Mouse (Mus musculus): Measurements from ENCODE around the gene Pigh.

The Pigh gene

DNA sequence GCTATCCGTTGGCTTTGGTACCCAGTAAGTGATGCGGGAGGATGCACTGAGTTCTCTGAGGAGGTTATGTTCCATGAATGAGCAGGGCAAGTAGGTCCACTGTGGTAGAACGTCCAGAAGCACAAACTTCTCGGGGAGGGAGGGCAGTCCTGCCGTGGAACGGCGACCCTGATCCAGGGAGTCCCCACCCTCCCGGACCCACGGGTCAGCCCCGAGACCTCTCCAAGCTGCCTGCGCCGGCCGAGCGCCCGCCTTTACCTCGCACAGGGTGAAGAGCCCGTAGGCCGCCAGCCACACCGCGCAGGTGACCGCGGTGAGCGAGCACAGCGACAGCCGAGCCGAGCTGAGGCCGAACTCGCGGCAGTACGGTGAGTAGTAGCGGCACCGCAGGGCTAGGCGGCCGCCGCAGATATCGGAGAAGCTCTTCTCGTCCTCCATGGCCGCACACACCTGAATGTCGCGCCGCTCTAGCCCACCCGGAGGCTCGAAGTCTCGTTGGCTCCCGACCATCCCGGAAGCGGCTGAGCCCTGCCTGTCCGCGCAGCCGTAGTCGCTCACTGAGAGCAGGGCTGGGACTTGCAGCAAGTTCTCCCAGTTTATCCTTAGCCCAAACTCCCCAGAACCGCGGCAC is at the start of gene Pigh:
Pigh (minus strand) TSS at position 470 of the 631 bp plus-strand sequence.
- in situ Hi-C loops (cut with MboI; ENCODE audit: unreplicated experiment in 2 of 2) = loop anchor here (5.0 to 25.0 kb wide), 2 partner anchors 62 to 1302 kb away; partner anchors contain the start of gene Plekhh1 (in 1 of the 2)

DNA sequence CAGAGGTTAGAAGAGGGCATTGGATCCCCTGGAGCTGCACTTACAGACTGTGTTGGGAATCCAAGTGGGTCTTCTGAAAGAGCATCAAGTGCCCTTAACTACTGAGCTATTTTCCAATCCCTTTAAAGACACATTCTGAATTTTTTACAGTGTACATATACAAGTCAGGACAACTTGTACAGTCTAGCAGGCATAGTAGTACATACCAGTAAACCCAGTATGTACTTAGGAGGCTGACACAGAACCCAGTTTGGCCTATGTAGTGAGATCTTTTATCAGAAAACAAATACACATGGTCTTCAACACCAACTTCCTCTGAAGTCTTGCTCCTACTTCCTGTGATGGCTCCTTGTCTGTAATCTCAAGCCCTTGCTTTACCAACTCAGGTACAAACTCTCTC is 49.5 kb upstream of the Pigh start:
- in situ Hi-C loops (cut with MboI; ENCODE audit: unreplicated experiment in 2 of 2) = no loop called here

DNA sequence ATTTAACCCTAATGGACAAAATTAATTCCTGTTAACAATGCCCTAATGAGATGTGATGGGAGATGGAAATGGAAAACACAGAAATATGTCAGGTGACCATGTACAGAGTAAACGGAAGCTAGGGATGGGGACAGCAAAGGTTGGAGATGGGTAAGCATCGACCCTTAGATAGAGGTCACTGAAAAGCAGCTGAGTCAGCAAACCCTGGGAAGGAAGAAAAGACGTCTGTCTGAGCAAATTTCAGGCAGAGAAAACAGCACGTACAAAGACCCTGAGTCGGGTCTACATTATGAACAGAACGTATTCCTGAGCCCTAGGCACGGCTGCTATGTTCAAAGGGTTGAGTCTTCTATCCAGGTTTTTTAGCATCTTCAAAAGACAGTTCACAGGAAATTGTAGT is 47.5 kb upstream of the Pigh start:
- in situ Hi-C loops (cut with MboI; ENCODE audit: unreplicated experiment in 2 of 2) = no loop called here

DNA sequence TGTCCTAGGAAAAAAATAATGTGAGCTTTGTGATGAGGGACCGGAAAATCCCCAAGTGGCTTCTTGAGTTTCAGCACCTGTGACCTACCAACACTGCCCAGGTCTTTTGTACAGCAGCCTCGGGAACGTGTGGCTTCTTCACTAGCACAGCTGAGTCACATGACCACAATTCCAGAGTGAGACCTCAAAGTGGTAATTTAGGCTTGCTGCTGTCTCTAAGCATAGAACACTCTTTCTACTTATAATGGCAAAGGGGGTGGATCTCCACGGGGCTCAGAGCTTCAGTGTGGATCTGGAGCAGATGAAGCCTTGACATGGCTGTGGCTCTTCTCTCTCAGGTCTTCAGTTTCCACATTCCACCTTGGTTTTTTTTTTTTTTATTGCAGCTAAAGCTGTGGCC is 45.7 kb upstream of the Pigh start:
- in situ Hi-C loops (cut with MboI; ENCODE audit: unreplicated experiment in 2 of 2) = no loop called here

DNA sequence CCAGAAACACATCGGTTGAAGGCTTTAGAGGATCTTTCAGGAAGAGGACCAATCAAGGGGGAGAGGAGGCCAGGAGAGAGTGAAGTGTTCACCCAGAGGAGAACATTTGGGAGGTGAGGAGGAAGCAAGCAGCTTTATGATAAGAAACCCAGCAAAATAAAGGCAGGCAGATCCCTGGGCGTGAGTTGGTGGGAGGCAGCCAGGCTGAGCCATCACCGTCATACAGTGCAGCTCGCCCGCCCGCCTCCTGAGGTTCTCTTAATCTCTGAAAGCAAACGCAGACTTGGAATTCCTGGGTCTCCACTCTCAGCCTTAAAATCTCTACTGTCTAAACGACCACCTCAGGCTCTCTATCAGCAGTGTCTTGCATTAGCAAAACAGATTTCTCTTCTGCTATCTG is 45.2 kb upstream of the Pigh start:
- in situ Hi-C loops (cut with MboI; ENCODE audit: unreplicated experiment in 2 of 2) = no loop called here

DNA sequence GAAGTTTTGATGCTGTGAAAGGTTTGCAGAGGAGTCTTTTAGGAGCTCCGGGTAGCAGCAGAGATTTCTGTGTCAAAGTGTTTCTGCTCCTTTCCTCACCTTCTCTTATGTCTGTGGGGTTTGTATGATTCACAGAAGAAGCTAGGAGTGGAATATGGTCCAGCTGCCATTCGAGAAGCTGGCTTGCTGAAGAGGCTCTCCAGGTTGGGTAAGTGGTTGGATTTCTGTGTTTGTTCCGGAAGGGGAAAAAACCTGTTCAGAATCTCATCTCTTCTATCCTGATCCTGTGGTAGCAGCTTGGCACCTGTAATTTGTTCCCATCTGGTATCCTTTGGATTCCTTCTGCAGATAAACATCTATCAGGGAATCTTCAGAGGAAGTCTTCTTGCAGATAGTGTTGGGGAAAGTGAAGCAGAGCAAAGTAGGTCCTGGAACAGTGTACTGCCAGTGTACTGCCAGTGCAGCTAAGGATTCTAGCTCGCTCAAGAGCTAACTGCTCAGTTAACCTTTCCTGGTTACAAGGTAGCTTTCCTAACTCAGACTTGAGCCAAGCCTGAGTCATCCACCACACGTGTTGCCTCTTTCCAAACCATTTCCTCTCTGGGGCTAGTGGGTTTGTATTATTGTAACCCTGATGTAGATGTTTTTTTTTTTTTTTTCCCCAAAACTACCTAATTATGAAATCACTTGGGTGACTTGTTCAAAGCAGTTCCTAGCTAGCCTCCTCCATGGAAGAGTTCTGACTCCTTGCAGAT is 42.4 kb upstream of the Pigh start:
- in situ Hi-C loops (cut with MboI; ENCODE audit: unreplicated experiment in 2 of 2) = no loop called here

DNA sequence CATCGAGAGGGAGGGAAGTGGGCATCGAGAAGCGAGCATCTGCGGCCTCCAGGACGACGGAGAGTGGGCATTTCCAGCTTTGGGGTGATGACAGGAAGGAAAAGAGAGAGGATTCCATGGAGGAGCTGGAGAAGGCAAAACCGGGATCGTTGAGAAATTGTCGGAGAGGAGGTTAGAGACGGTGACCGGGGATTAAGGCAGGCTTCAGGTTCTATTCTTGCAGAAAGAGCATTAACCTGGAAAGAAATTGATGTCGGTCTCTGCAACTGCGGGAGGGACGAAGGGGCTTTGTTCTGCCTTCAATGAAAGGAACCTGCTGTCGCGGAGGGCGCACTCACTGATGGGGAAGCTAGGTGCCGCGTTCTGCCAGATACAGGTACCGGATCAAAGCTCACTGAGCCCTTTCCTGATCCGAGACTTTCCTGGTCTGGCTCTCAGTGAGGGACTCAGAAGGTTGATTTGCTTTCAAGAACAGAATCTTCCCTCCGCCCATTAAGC is 41.8 kb upstream of the Pigh start:
- in situ Hi-C loops (cut with MboI; ENCODE audit: unreplicated experiment in 2 of 2) = no loop called here

DNA sequence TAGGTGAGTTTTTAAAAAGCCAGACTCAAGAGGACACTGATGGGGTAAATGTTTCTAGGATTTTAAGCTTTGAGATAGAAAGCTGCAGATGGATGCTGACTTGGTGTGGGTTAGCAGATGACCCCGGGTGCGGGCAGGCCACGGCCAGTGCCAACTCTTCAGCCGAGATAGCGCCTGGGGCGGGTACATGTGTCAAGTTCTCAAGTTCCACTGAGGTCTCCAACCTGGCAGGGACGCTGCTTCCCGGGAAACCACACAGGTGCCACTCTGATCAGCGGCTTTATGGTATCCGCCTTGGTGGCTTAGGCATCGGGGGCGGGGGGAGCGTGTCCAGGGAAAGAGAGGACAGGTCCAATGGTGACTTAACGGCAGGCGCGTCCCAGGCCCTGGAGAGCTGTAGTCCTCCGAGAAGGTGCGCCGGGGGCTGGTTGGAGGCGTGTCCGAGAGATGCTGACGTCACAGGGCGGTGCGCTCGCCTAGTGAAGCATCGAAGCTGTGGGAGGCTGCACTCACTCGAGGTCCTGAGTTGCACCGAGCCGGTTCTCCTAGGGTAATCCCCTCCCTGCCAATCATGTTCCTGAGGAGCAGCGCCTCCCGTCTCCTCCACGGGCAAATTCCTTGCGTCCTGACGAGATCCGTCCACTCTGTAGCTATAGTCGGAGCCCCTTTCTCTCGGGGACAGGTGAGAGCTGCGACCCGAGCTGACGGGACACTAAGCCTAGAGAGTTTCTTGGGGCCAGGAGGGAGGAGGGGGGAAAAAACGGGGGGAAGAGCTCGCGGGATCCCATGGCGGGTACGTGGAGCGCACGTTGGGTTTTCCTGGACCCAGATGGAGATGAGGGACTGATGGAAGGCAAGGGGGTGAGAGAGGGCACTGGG is 41.1 kb upstream of the Pigh start, which contains the start of gene Arg2:
Arg2 (plus strand) TSS at position 479 of the 879 bp plus-strand sequence.
- in situ Hi-C loops (cut with MboI; ENCODE audit: unreplicated experiment in 2 of 2) = no loop called here

DNA sequence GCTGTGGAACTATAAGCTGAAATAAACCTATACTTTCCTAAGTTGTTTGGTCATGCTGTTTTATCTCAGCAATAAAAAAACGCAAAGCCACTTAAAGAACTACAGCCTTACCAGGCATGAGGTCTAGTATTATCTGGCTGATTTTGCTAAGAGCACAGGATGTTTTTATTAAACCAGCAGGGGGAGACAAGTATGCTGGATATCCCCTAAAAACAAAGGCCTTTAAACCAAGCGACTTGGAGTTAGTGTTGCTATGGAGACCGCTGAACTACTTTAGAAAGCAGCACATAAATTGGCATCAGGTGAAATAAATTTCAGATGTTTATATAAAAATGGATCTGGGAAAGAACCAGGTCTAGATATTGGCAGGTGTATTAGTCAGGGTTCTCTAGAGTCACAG is 33.4 kb upstream of the Pigh start:
- in situ Hi-C loops (cut with MboI; ENCODE audit: unreplicated experiment in 2 of 2) = loop anchor here in 1 of 2 experiments (25.0 kb wide), 1 partner anchor 1311 kb away; no protein-coding TSS in a partner anchor

DNA sequence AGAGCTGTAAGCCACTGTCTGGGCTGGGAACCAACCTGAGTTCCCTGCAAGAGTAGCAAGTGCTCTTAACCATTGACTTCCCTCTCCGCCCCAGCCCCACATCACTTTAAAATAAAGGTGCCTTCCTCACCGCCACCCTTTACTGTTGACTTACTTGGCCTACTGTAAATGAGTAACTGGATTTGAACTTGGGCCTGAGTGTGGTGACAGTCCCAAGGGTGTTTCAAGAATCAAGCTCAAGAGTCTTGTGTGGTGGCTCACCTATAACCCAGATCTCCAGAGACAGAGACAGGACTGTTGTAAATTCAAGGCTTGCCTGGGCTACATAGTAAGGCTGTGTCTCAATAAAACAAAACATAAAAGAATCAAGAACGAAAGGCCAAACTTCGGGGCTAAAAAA is 29.5 kb upstream of the Pigh start:
- in situ Hi-C loops (cut with MboI; ENCODE audit: unreplicated experiment in 2 of 2) = loop anchor here in 1 of 2 experiments (25.0 kb wide), 1 partner anchor 1307 kb away; no protein-coding TSS in a partner anchor

DNA sequence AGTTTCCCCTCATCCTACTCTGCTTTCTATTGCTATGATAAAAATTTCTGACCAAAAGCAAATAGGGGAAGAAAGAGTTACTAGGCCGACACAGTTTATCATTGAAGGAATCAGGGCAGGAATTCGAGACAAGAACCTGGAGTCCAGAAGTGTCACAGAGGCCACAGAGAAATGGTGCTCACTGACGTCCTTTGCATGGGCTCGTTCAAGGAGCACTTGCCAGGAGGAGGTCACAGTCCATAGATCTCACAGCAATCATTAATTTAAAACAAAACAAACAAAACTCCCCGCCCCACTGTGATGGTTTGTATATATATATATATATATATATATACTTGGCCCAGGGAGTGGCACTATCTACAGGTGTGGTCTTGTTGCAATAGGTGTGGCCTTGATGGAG is 15.9 kb upstream of the Pigh start:
- in situ Hi-C loops (cut with MboI; ENCODE audit: unreplicated experiment in 2 of 2) = loop anchor here (10.0 to 25.0 kb wide), 3 partner anchors 771 to 1293 kb away; no protein-coding TSS in a partner anchor

DNA sequence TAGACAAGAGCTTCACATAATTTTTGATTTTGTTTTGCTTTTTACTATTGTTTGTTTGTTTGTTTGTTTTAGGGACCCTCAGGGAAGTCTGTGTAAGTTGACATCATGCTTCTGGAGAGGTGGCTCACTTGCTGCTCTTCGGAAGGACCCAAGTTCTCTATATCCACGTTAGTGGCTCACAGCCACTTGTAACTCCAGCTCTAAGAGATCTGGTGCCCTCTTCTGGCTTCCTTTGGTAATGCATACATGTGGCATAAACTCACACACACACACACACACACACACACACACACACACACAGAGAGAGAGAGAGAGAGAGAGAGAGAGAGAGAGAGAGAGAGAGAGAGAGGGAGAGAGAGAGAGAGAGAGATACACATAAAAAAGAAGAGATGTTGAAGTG is 15.1 kb upstream of the Pigh start:
- in situ Hi-C loops (cut with MboI; ENCODE audit: unreplicated experiment in 2 of 2) = loop anchor here (10.0 to 25.0 kb wide), 3 partner anchors 770 to 1292 kb away; no protein-coding TSS in a partner anchor

DNA sequence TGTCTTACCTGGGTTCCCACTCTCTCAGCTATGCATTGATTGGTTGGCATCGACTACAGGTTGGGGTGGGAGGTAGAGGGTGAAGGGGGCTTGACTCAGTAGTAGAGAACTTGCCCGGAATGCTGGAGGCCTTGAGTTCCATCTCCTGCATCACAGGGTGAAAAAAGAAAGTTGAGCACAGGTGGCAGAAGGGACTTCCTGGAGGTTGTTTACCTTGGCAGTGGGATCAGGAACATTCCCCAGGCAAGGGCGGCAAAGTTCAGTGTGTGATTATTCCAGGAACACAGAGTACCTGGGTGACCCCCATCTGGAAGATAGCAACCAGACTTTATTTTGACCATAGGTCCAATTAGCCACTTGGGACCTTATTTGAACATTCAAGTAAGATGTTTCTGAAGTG is 14.3 kb upstream of the Pigh start:
- in situ Hi-C loops (cut with MboI; ENCODE audit: unreplicated experiment in 2 of 2) = loop anchor here (10.0 to 25.0 kb wide), 3 partner anchors 769 to 1291 kb away; no protein-coding TSS in a partner anchor

DNA sequence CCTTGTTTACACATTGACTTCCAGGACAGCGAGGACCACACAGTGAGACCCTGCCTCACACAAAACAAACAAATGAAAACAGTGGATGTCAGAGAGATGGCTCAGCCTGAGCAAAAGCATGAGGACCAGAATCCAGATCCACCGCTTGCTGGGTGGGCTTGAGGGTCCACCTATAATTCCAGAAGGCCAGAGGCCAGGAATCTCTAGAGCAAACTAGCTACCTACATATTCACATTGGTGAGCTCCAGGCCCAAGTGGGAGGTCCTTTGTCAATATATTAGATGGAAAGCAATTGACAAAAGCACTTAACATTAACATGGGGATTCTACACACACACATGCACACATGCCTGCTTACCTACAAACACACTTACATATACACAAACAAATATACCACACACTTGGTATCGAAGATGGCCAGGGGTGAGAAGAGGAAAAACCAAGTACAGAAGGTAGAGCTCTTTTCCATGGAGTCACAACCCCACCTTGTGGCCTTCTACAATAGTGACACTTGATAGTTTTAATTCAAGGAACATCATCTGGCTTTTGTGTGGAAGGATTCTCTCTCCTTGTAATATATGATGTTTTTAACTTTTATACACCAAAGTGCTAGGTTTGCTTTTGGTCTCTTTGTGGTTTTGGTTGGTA is 7.8 kb upstream of the Pigh start:
- in situ Hi-C loops (cut with MboI; ENCODE audit: unreplicated experiment in 2 of 2) = loop anchor here (5.0 to 25.0 kb wide), 4 partner anchors 180 to 1310 kb away; no protein-coding TSS in a partner anchor

DNA sequence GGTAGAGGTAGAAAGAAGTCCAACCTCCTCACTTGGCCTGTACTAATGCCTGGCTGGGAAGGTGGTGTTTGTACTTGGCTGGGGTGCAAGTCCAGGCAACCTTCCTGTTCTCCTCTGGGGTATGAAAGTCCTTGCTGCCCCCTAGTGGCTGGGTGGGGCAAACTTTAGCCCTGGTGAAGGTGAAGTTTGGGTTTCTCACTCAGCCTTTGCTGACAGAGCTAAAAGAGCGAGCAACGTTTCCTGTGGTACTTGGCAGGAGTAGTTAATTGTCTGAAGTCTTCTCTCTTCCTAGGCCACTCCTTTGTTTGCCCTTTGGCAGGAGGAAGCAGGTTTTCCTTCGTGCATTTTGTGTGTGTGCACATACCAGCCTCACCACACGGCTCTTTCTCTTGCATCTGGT is 3.1 kb upstream of the Pigh start:
- in situ Hi-C loops (cut with MboI; ENCODE audit: unreplicated experiment in 2 of 2) = loop anchor here in 1 of 2 experiments (5.0 to 25.0 kb wide), 4 partner anchors 70 to 1305 kb away; no protein-coding TSS in a partner anchor

DNA sequence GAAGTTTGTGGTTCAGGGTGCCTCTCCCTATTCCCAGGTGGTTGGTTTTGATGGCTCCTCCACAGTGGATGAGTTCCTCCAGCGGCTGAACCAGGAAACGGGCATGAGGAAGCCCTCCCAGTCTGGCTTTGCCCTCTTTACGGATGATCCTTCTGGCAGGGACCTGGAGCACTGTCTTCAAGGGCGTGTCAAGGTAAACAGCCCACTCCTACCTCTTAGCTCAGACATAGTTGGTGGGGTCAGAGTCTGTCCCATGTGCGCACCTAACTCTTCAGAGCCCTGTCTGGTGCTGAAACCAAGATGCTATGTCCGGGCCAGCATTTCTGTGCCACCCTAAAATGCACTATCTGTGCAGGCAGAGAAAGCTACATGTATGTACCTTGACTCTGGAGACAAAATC is 16.1 kb downstream of the Pigh start:
- in situ Hi-C loops (cut with MboI; ENCODE audit: unreplicated experiment in 2 of 2) = loop anchor here in 1 of 2 experiments (5.0 kb wide), 1 partner anchor 41 kb away; no protein-coding TSS in a partner anchor

DNA sequence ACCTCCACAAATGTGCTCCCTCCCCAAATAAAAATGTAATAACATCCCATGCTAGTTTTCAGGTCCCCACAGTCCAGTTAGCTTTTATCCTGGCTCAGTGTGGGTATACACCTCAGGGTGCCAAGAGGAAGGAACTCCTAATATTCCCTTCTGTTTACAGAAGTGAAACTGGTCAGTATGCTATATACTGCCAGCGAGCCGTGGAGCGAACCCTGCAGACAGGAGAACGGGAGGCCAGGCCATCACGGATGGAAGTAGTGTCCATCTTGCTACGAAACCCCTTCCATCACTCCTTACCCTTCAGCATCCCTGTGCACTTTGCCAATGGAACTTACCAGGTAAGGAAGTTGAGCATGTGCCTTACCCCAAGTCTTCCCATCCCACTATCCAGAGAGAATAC is 16.9 kb downstream of the Pigh start:
- in situ Hi-C loops (cut with MboI; ENCODE audit: unreplicated experiment in 2 of 2) = loop anchor here in 1 of 2 experiments (5.0 kb wide), 1 partner anchor 40 kb away; no protein-coding TSS in a partner anchor

DNA sequence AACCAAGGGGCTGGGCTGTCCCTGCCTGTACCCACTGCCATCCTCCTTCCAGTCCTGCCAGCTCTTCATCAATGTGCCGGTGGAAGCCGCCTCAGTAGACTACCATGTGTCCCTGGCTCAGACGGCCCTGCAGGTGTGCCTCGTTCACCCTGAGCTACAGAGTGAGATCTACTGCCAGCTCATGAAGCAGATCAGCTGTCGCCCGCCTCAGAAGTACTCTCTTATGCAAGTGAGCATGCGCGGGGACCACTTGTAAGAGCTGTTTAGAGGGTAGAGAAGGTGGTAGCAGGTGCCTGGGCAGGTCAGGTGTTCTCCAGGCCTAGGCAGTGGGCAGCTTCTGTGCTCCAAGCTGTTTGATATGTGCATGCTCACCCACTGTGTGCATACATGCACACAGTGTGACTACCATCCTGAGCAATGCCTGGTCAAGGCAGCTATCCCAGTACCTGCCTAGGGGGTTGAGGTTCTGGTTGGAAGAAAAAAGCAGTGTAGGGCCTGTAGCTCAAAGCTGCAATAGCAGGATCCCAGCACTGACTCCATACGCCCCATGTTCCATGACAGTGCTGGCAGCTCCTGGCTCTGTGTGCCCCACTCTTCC is 18.6 kb downstream of the Pigh start:
- in situ Hi-C loops (cut with MboI; ENCODE audit: unreplicated experiment in 2 of 2) = loop anchor here in 1 of 2 experiments (5.0 kb wide), 1 partner anchor 39 kb away; no protein-coding TSS in a partner anchor

DNA sequence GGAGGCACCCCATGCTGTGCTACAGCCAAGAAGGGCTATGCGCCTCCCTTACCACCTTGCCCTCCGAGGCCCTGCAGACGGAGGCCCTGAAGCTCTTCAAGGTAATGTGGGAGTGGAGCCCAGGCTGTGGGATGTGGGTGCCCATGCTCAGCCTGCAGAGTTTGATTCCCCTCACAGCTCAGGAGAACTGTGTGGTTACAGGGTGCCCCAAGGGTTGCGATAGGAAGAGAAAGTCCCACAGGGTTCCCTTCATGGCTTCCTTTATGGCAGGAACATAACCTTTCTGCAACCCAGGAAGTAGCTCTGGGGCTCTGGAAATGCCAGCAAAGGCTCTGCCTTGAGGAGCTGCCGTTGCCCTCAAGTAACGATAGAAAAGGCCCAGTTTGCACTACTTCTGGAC is 19.5 kb downstream of the Pigh start:
- in situ Hi-C loops (cut with MboI; ENCODE audit: unreplicated experiment in 2 of 2) = loop anchor here in 1 of 2 experiments (5.0 kb wide), 1 partner anchor 38 kb away; no protein-coding TSS in a partner anchor
